Mouse (Mus musculus) midbrain, embryonic 14.5 days (tissue): Measurements from ENCODE around the gene Dchs1. TPM values are rescaled to one million over a fixed set of nuclear protein-coding genes. Genes with fewer than 3 reads are reported as not detected.

Experiments
- ATAC-seq: fragments of 200-750 bp; cut with Nextera tagmentation; 2 replicates; pipeline ENCODE4 v1.8.0; 2017; ENCODE audit warnings: moderate number of reproducible peaks, moderate library complexity; ENCODE audit not compliant: low FRiP score, low TSS enrichment
- DNase-seq: peaks from one replicate; pipeline ENCODE4 v3.0.0-alpha.2; 2015
- H3K27ac ChIP-seq: fragments of 300-500 bp; sonication (generic); replicated peaks from 2 replicates; pipeline ENCODE4 v1.5.1; 2014; ENCODE audit warnings: mild to moderate bottlenecking, low read depth, low read length, moderate library complexity
- H3K27me3 ChIP-seq: fragments of 300-500 bp; sonication (generic); 2 replicates; pipeline ENCODE4 v1.6.1; 2014; ENCODE audit warnings: low read length, control low read depth, mixed read lengths; ENCODE audit not compliant: control insufficient read depth, insufficient read depth
- H3K36me3 ChIP-seq: fragments of 300-500 bp; sonication (generic); 2 replicates; pipeline ENCODE4 v1.6.1; 2014; ENCODE audit warnings: low read length, control low read depth; ENCODE audit not compliant: control insufficient read depth, insufficient read depth
- H3K4me1 ChIP-seq: fragments of 300-500 bp; sonication (generic); 2 replicates; pipeline ENCODE4 v1.6.1; 2014; ENCODE audit warnings: mild to moderate bottlenecking, antibody characterized with exemption, low read length, control low read depth; ENCODE audit not compliant: control insufficient read depth, insufficient read depth
- H3K4me2 ChIP-seq: fragments of 300-500 bp; sonication (generic); 2 replicates; pipeline ENCODE4 v1.6.1; 2014; ENCODE audit warnings: mild to moderate bottlenecking, low read length, moderate library complexity
- H3K4me3 ChIP-seq: fragments of 300-500 bp; sonication (generic); replicated peaks from 2 replicates; pipeline ENCODE4 v1.5.1; 2014; ENCODE audit warnings: low read depth, low read length
- H3K9ac ChIP-seq: fragments of 300-500 bp; sonication (generic); replicated peaks from 2 replicates; pipeline ENCODE4 v1.6.1; 2014; ENCODE audit warnings: mild to moderate bottlenecking, low read length, moderate library complexity
- H3K9me3 ChIP-seq: fragments of 300-500 bp; sonication (generic); 2 replicates; pipeline ENCODE4 v1.6.1; 2016; ENCODE audit warnings: low read length, control low read depth, mixed read lengths; ENCODE audit not compliant: control insufficient read depth
- WGBS: fragments of 180-500 bp; shearing (Covaris S2); extraction: QIAGEN DNeasy Blood & Tissue Kit; methylation state at CpG from one replicate; pipeline ENCODE4 v1.1.7; 2014; 5-methylcytosine and 5-hydroxymethylcytosine counted together
- polyA plus RNA-seq: library from polyadenylated mRNA; unstranded; fragments of >200 nt; fragmentation: Nextera tagmentation; extraction: Ambion mirVana; gene quantifications from 2 replicates; pipeline ENCODE4 v1.2.1, GENCODE M21; 2014

Dchs1 gene
- 22.4 and 26.1 TPM in 2 replicates for polyA plus RNA-seq

GRCm38 (mm10) chr7:105787285-105788140 is at the start of gene Dchs1:
Gene Dchs1, minus strand, starts transcription at chr7:105787654.
- Histone ChIP-seq H3K36me3 (peaks cover 33% of the 10 kb centered on the region), H3K4me2 (peak within 1 kb of the TSS; percentile 85), H3K27me3 (no peaks in the 10 kb centered on the region), H3K4me3 (peak within 1 kb of the TSS; percentile 100), H3K9ac (peak within 1 kb of the TSS; percentile 100), H3K9me3 (no peaks in the 10 kb centered on the region), H3K4me1 (peaks cover 42% of the 10 kb centered on the region), H3K27ac (peak within 1 kb of the TSS; percentile 99)
- DNase-seq (peak; percentile 85), ATAC-seq (peak; percentile 83)
- under 1% methylated on average over 85 of the region's 97 CpGs for WGBS

GRCm38 (mm10) chr7:105824281-105824680 is 36.8 kb upstream of the Dchs1 start:
- Histone ChIP-seq H3K36me3 (no peaks in the 10 kb centered on the region), H3K27me3 (no peaks in the 10 kb centered on the region), H3K9me3 (no peaks in the 10 kb centered on the region), H3K9ac (no peak overlapping the region), H3K4me3 (no peak overlapping the region), H3K4me1 (no peaks in the 10 kb centered on the region), H3K27ac (no peak overlapping the region), H3K4me2 (no peak overlapping the region)
- 79% methylated on average over 7 of the region's 7 CpGs for WGBS
- ATAC-seq (no peak), DNase-seq (no peak)

- Histone ChIP-seq H3K36me3 (no peaks in the 10 kb centered on the region), H3K27ac (no peak overlapping the region), H3K4me2 (no peak overlapping the region), H3K9me3 (no peaks in the 10 kb centered on the region), H3K27me3 (no peaks in the 10 kb centered on the region), H3K9ac (no peak overlapping the region), H3K4me1 (no peaks in the 10 kb centered on the region), H3K4me3 (no peak overlapping the region)
- DNase-seq (peak; percentile 85), ATAC-seq (no peak)
- WGBS: 2% methylated on average over 1 of the region's 1 CpGs
These were observed 31.0 kb upstream of the Dchs1 start for GRCm38 (mm10) chr7:105818483-105818882.

- DNase-seq: peak; percentile 73
- Histone ChIP-seq H3K27ac (no peak overlapping the region), H3K9ac (no peak overlapping the region), H3K9me3 (no peaks in the 10 kb centered on the region), H3K4me2 (no peak overlapping the region), H3K4me1 (no peaks in the 10 kb centered on the region), H3K27me3 (no peaks in the 10 kb centered on the region), H3K4me3 (no peak overlapping the region), H3K36me3 (no peaks in the 10 kb centered on the region)
- no peak for ATAC-seq
These were observed 29.3 kb upstream of the Dchs1 start for GRCm38 (mm10) chr7:105816736-105817135.

GRCm38 (mm10) chr7:105813326-105813725 is 25.9 kb upstream of the Dchs1 start:
- DNase-seq: no peak
- 89% methylated on average over 3 of the region's 3 CpGs for WGBS
- no peak overlapping the region for H3K9ac ChIP-seq

GRCm38 (mm10) chr7:105812566-105812965 is 25.1 kb upstream of the Dchs1 start:
- ATAC-seq (no peak), DNase-seq (no peak)
- H3K36me3 ChIP-seq: peaks cover 15% of the 10 kb centered on the region; the same call in 1 of the 2 replicates
- no peaks in the 10 kb centered on the region for H3K9me3 ChIP-seq
- H3K4me2 ChIP-seq: no peak overlapping the region
- peaks cover 7% of the 10 kb centered on the region for H3K4me1 ChIP-seq
- H3K27me3 ChIP-seq: no peaks in the 10 kb centered on the region
- WGBS: 83% methylated on average over 3 of the region's 3 CpGs
- H3K27ac ChIP-seq: no peak overlapping the region
- H3K4me3 ChIP-seq: no peak overlapping the region
- H3K9ac ChIP-seq: no peak overlapping the region

More at GRCm38 (mm10) chr7:105813326-105813725, 25.9 kb upstream of the Dchs1 start:
- ATAC-seq: no peak
- Histone ChIP-seq H3K27ac (no peak overlapping the region), H3K4me1 (peaks cover 7% of the 10 kb centered on the region), H3K4me2 (no peak overlapping the region), H3K4me3 (no peak overlapping the region), H3K36me3 (peaks cover 13% of the 10 kb centered on the region; the same call in 1 of the 2 replicates), H3K27me3 (no peaks in the 10 kb centered on the region), H3K9me3 (no peaks in the 10 kb centered on the region)

- no peaks in the 10 kb centered on the region for H3K9me3 ChIP-seq
- no peaks in the 10 kb centered on the region for H3K27me3 ChIP-seq
- no peak overlapping the region for H3K27ac ChIP-seq
- no peak overlapping the region for H3K9ac ChIP-seq
- H3K4me2 ChIP-seq: peak overlapping the region; percentile 31
- H3K4me3 ChIP-seq: 0 out of 2 replicates have a peak overlapping the region, but pooled peaks have one; percentile 82
- peaks cover 15% of the 10 kb centered on the region; the same call in 1 of the 2 replicates for H3K36me3 ChIP-seq
- peaks cover 7% of the 10 kb centered on the region for H3K4me1 ChIP-seq
- ATAC-seq (peak; percentile 15; the same call in 1 of the 2 replicates), DNase-seq (no peak)
These were observed 24.1 kb upstream of the Dchs1 start for GRCm38 (mm10) chr7:105811516-105811915.

- DNase-seq: peak; percentile 100
- peak within 1 kb of the TSS; percentile 88 for H3K9ac ChIP-seq
- H3K27ac ChIP-seq: peak within 1 kb of the TSS; percentile 89
- H3K4me1 ChIP-seq: peaks cover 7% of the 10 kb centered on the region
- H3K4me2 ChIP-seq: peak within 1 kb of the TSS; percentile 62
- H3K9me3 ChIP-seq: no peaks in the 10 kb centered on the region
- WGBS: under 1% methylated on average over 52 of the region's 52 CpGs
- peak within 1 kb of the TSS; percentile 82 for H3K4me3 ChIP-seq
- ATAC-seq: peak; percentile 98
- peaks cover 15% of the 10 kb centered on the region; the same call in 1 of the 2 replicates for H3K36me3 ChIP-seq
- no peaks in the 10 kb centered on the region for H3K27me3 ChIP-seq
These were observed 23.5 kb upstream of the Dchs1 start, which contains the start of gene Mrpl17 for GRCm38 (mm10) chr7:105810877-105811489. Gene Mrpl17, minus strand, starts transcription at chr7:105811099.
